Mouse (Mus musculus) liver, adult 2 months (tissue): ENCODE data around the gene Chst15.

Experiments
- CTCF ChIP-seq: fragments of 200-500 bp; IDR thresholded peaks from 2 replicates; pipeline ENCODE4 v1.5.1; 2011; ENCODE audit warnings: low read depth, low read length, control low read depth
- POLR2A ChIP-seq: fragments of 200-500 bp; IDR thresholded peaks from 2 replicates; pipeline ENCODE4 v1.6.1; 2011; ENCODE audit warnings: low read length, control low read depth; ENCODE audit not compliant: insufficient read depth; ENCODE audit errors: extremely low read depth

- TF ChIP-seq CTCF (no peak), POLR2A (no peak)
Observed at GRCm38 (mm10) chr7:132365111-132365510, 48.1 kb upstream of the Chst15 start.
